Mouse (Mus musculus): Measurements from ENCODE around the gene Arpc2. TPM values are rescaled to one million over a fixed set of nuclear protein-coding genes. Genes with fewer than 3 reads are reported as not detected.

Arpc2 gene
- total RNA-seq, 2 experiments from 2014 or later, result 58.8 to 78.5 TPM

- TF ChIP-seq CTCF (IDR thresholded peaks at IDR 0.05), result no peak
- intact Hi-C loops (cut with DNase I), result no loop called here
- peak overlapping the region; percentile 59; the same call in 1 of the 2 replicates for H3K27ac ChIP-seq
- no peak for DNase-seq
- peak overlapping the region; percentile 11 for H3K4me3 ChIP-seq
Measured at GRCm38 (mm10) chr1:74240832-74241231, 4.9 kb downstream of the Arpc2 start.

- Histone ChIP-seq H3K4me3 (no peak overlapping the region), H3K27ac (no peak overlapping the region)
- DNase-seq, result no peak
- intact Hi-C loops (cut with DNase I), result no loop called here
- no peak for TF ChIP-seq CTCF (IDR thresholded peaks at IDR 0.05)
Measured at GRCm38 (mm10) chr1:74245525-74245924, 9.6 kb downstream of the Arpc2 start.

- Histone ChIP-seq H3K4me3 (peak overlapping the region; percentile 43), H3K27ac (peak overlapping the region; percentile 81)
- no peak for DNase-seq
- no peak for TF ChIP-seq CTCF (IDR thresholded peaks at IDR 0.05)
- intact Hi-C loops (cut with DNase I), result no loop called here
Measured at GRCm38 (mm10) chr1:74248799-74249198, 12.9 kb downstream of the Arpc2 start.

GRCm38 (mm10) chr1:74249331-74249980 lies 13.6 kb downstream of the Arpc2 start:
- intact Hi-C loops (cut with DNase I), result no loop called here
- DNase-seq, result no peak
- H3K4me3 ChIP-seq, result peak overlapping the region; percentile 43
- H3K27ac ChIP-seq, result peak overlapping the region; percentile 81
- no peak for TF ChIP-seq CTCF (IDR thresholded peaks at IDR 0.05)

GRCm38 (mm10) chr1:74250096-74250495 lies 14.2 kb downstream of the Arpc2 start:
- no peak for DNase-seq
- H3K27ac ChIP-seq, result peak overlapping the region; percentile 81; the same call in 1 of the 2 replicates
- no peak for TF ChIP-seq CTCF (IDR thresholded peaks at IDR 0.05)
- H3K4me3 ChIP-seq, result no peak overlapping the region
- intact Hi-C loops (cut with DNase I), result no loop called here

- intact Hi-C loops (cut with DNase I), result no loop called here
- H3K4me3 ChIP-seq, result no peak overlapping the region
- no peak overlapping the region for H3K27ac ChIP-seq
- DNase-seq, result no peak
- no peak for TF ChIP-seq CTCF (IDR thresholded peaks at IDR 0.05)
Measured at GRCm38 (mm10) chr1:74255704-74256345, 19.9 kb downstream of the Arpc2 start.

GRCm38 (mm10) chr1:74256782-74257181 lies 20.9 kb downstream of the Arpc2 start:
- DNase-seq, result no peak
- no peak overlapping the region for H3K27ac ChIP-seq
- no peak for TF ChIP-seq CTCF (IDR thresholded peaks at IDR 0.05)
- intact Hi-C loops (cut with DNase I), result no loop called here
- H3K4me3 ChIP-seq, result no peak overlapping the region

GRCm38 (mm10) chr1:74262510-74262909 lies 26.6 kb downstream of the Arpc2 start:
- TF ChIP-seq CTCF (IDR thresholded peaks at IDR 0.05), result no peak
- DNase-seq, result no peak
- intact Hi-C loops (cut with DNase I), result no loop called here
- no peak overlapping the region for H3K4me3 ChIP-seq
- H3K27ac ChIP-seq, result no peak overlapping the region

- TF ChIP-seq CTCF (IDR thresholded peaks at IDR 0.05), result no peak
- Histone ChIP-seq H3K27ac (no peak overlapping the region), H3K4me3 (no peak overlapping the region)
- DNase-seq, result no peak
- intact Hi-C loops (cut with DNase I), result no loop called here
Measured at GRCm38 (mm10) chr1:74268750-74269149, 32.9 kb downstream of the Arpc2 start.

- no peak for TF ChIP-seq CTCF (IDR thresholded peaks at IDR 0.05)
- intact Hi-C loops (cut with DNase I), result no loop called here
- no peak overlapping the region for H3K27ac ChIP-seq
- DNase-seq, result no peak
- no peak overlapping the region for H3K4me3 ChIP-seq
Measured at GRCm38 (mm10) chr1:74271659-74272058, 35.8 kb downstream of the Arpc2 start.

GRCm38 (mm10) chr1:74275015-74275414 lies 39.1 kb downstream of the Arpc2 start:
- intact Hi-C loops (cut with DNase I), result no loop called here
- no peak for DNase-seq
- no peak overlapping the region for H3K27ac ChIP-seq

GRCm38 (mm10) chr1:74277041-74277440 lies 41.2 kb downstream of the Arpc2 start:
- intact Hi-C loops (cut with DNase I), result no loop called here
- no peak overlapping the region for H3K27ac ChIP-seq
- TF ChIP-seq CTCF (IDR thresholded peaks at IDR 0.05), result no peak
- no peak for DNase-seq
- no peak overlapping the region for H3K4me3 ChIP-seq

More at GRCm38 (mm10) chr1:74275015-74275414, 39.1 kb downstream of the Arpc2 start:
- no peak for TF ChIP-seq CTCF (IDR thresholded peaks at IDR 0.05)
- no peak overlapping the region for H3K4me3 ChIP-seq

GRCm38 (mm10) chr1:74277883-74278537 lies 42.1 kb downstream of the Arpc2 start:
- Histone ChIP-seq H3K27ac (no peak overlapping the region), H3K4me3 (no peak overlapping the region)
- intact Hi-C loops (cut with DNase I), result no loop called here
- no peak for TF ChIP-seq CTCF (IDR thresholded peaks at IDR 0.05)
- no peak for DNase-seq
